Mouse (Mus musculus) thymus, postnatal 10 days (tissue): Measurements from ENCODE around the gene Actn1.

Source experiments
- DNase-seq, 2 experiments: peaks; one replicate each; pipeline ENCODE4 v3.0.0; 2021; ENCODE audit warnings: low spot score in 2 of 2

The Actn1 gene

GRCm38 (mm10) chr12:80259216-80260055 lies 735 bp downstream of the Actn1 start:
- peak; percentile 74 for DNase-seq

GRCm38 (mm10) chr12:80258520-80259215 lies 1.5 kb downstream of the Actn1 start:
- peak; percentile 36 to 42 for DNase-seq

GRCm38 (mm10) chr12:80251978-80252377 lies 8.2 kb downstream of the Actn1 start:
- no peak for DNase-seq

GRCm38 (mm10) chr12:80251554-80251953 lies 8.6 kb downstream of the Actn1 start:
- DNase-seq, result no peak

- no peak for DNase-seq
Observed at GRCm38 (mm10) chr12:80249539-80249938, 10.6 kb downstream of the Actn1 start.

DNA sequence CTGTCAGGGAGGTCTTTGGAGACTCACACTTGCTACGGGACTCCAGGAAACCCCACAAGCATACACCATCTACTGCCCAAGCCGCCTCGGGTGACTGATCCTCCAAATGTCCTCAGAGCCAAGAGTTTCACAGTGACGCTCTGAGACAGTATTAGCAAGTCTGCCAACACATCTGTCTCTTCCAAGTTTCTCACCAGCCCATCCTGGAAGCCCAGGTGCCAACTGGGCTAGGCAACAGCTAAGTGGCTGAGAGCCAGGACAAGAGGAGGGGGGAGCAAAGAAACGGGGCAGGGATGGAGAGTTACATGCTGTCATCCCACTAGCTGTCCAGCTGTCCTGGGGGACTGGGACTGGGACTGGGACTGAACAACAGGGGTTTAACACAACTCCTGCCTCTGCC lies 13.1 kb downstream of the Actn1 start:
- no peak for DNase-seq

GRCm38 (mm10) chr12:80246505-80246904 lies 13.7 kb downstream of the Actn1 start:
- DNase-seq, result no peak

GRCm38 (mm10) chr12:80244755-80245154 lies 15.4 kb downstream of the Actn1 start:
- no peak for DNase-seq

- DNase-seq, result no peak
Observed at GRCm38 (mm10) chr12:80244127-80244526, 16.0 kb downstream of the Actn1 start.

GRCm38 (mm10) chr12:80243335-80243734 lies 16.8 kb downstream of the Actn1 start:
- no peak for DNase-seq

DNA sequence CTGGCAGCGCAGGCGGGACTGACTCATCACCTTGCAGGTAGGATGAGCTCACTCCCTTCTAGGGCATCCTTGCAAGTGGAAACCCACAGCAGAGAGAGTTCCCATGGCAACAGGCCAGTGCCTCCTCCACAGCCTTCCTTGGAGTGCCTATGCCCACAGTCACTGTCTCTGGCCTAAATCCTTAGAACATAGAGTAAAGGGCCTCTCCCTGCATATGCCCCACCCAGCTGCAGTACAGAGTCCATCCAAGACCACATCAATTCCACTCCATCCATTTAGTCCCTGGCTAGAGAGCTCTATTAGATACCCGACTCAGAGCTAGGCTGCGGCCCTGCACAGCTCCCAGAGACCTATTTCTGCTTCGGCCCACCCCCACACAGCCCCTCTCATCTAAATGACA lies 20.7 kb downstream of the Actn1 start:
- DNase-seq, result no peak

GRCm38 (mm10) chr12:80238523-80238922 lies 21.6 kb downstream of the Actn1 start:
- no peak for DNase-seq

DNA sequence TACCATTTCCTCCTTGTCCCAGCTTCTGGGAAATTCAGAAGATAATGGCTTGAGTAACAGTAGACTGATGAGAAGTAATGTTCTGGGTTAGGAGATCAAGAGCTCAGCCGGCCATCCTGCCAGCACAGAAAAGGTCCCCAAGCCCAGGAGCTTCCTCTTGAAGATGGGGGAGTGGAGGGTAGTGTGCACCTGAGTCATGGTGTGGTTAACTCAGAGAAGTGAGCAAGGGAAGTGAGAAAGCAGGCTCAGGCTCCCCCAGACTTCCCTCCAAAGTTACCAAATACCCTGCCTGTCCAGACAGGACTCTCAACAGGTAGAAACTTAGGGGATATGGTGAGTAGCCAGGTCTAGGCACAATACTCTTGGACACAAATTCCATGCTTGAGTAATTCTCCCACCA lies 24.9 kb downstream of the Actn1 start:
- DNase-seq, result no peak

DNA sequence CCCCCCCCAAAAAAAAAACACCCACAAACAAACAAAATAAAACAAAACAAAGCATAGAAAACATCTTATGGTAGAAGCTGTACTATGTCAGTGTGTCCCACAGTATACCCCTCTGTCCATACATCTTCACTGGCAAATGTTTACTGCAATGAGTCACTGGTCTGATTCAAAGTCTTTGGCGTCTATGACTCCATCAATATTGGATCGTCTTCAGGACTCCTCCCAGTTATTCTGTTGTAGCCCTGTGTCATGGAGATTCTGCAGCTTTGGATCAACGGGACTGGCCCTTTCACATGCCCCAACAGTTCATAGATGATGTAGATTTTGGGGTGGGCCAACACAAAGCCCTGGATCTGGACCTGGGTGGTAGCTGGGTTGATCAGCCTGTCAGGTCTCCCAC lies 25.9 kb downstream of the Actn1 start:
- DNase-seq, result no peak

- no peak for DNase-seq
Observed at GRCm38 (mm10) chr12:80232840-80233218, 27.3 kb downstream of the Actn1 start.

GRCm38 (mm10) chr12:80232076-80232839 lies 27.9 kb downstream of the Actn1 start:
- no peak for DNase-seq

- DNase-seq, result peak in 1 of 2 experiments; percentile 30
Observed at GRCm38 (mm10) chr12:80231317-80231716, 28.9 kb downstream of the Actn1 start.

DNA sequence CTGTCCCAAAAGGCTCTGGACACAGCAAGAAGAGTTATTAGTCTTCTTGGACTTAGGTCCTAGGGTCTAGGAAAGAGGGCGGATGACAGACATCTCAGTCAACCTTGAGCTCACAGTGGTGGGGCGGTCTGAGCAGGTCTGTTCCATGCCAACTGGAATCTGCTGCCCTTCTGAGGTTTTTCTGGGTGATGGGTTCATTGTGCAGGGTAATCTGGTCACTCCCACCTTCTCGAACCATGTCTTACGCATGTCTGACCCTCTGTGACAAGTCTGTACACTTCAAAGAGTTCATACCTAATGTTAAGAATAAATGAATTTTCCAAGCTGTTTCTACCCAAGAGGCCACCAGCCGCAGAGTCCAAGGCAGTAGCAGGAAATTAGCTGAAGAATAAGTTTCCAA lies 29.3 kb downstream of the Actn1 start:
- DNase-seq, result no peak

- no peak for DNase-seq
Observed at GRCm38 (mm10) chr12:80230111-80230700, 30.0 kb downstream of the Actn1 start.

- DNase-seq, result peak in 1 of 2 experiments; percentile 46
Observed at GRCm38 (mm10) chr12:80229010-80229800, 31.0 kb downstream of the Actn1 start.

GRCm38 (mm10) chr12:80228356-80228755 lies 31.8 kb downstream of the Actn1 start:
- no peak for DNase-seq
